Mouse (Mus musculus): ENCODE results near the gene Cct4. TPM values are rescaled to one million over a fixed set of nuclear protein-coding genes. Genes with fewer than 3 reads are reported as not detected.

Cct4 gene
- total RNA-seq, 2 experiments from 2014 or later: 186 to 249 TPM

- no peak for DNase-seq
These were observed 33.9 kb downstream of the Cct4 start for GRCm38 (mm10) chr11:23024169-23024568.

GRCm38 (mm10) chr11:23028957-23029356, 38.6 kb downstream of the Cct4 start:
- DNase-seq: no peak

GRCm38 (mm10) chr11:23029399-23029798, 39.1 kb downstream of the Cct4 start:
- no peak for DNase-seq

- no peak for DNase-seq
These were observed 56.9 kb downstream of the Cct4 start for GRCm38 (mm10) chr11:23047252-23047651.

GRCm38 (mm10) chr11:23047663-23048582, 57.6 kb downstream of the Cct4 start:
- no peak for DNase-seq

GRCm38 (mm10) chr11:23049642-23050041, 59.3 kb downstream of the Cct4 start:
- no peak for DNase-seq

GRCm38 (mm10) chr11:23052353-23052752, 62.0 kb downstream of the Cct4 start:
- peak; percentile 32 to 49 for DNase-seq

Other genes starting within 250 kb of the Cct4 start
- 10 to 100 TPM; 35.9 to 62.8 TPM for gene B3gnt2, start 129.6 kb upstream of the Cct4 start, total RNA-seq (2021)
- 10 to 100 TPM; 38.9 to 41.9 TPM for gene Zrsr1, start 18.5 kb upstream of the Cct4 start, total RNA-seq (2021)
- gene Gm28048, start 8.4 kb upstream of the Cct4 start, total RNA-seq (2021): 10 to 100 TPM; 28.5 to 55.4 TPM
- gene Commd1, start 8.1 kb upstream of the Cct4 start, total RNA-seq (2021): 100 to 1,000 TPM; 103 to 121 TPM
- gene Fam161a, start 17.0 kb downstream of the Cct4 start, total RNA-seq (2021): 10 to 100 TPM; 20.4 to 34.5 TPM

Measured in adrenal gland, postnatal 36 days (tissue).